ENCODE assay signal across 8 mouse cellular contexts in genomic region chr9:44484311-44485104, GRCm38 (mm10). TPM values are rescaled to one million over a fixed set of nuclear protein-coding genes. Genes with fewer than 3 reads are reported as not detected.
DNase-seq lines count a peak whose midpoint lies in the region; ATAC-seq lines count a peak whose summit lies in the region.

No protein-coding gene starts in this region.

- peaks cover 24% of the 10 kb centered on the region for H3K27me3 ChIP-seq in megakaryocyte, embryonic 14.5 days (replicated peaks)
- H3K27me3 ChIP-seq in hindbrain, embryonic 15.5 days, result no peaks in the 10 kb centered on the region

- no peak for ATAC-seq in megakaryocyte, adult 5-6 weeks (ENCODE audit: poor library complexity, severe bottlenecking)
- ATAC-seq in hindbrain, embryonic 15.5 days (ENCODE audit: low FRiP score, low read depth), result no peak

- DNase-seq in adrenal gland, adult 2 months, result peak; percentile 44
- DNase-seq in adrenal gland, postnatal 36 days, result no peak
- no peak for DNase-seq in MN1 (ENCODE audit: low spot score)
- DNase-seq in embryo, embryonic 10.5 days (ENCODE audit: low spot score), result no peak

- H3K4me3 ChIP-seq in megakaryocyte, embryonic 14.5 days (replicated peaks), result peak overlapping the region; percentile 95
- peak overlapping the region; percentile 97 for H3K4me3 ChIP-seq in hindbrain, embryonic 15.5 days
- H3K4me3 ChIP-seq in macrophage (ENCODE audit: inconsistent target), result peak overlapping the region; percentile 60; the same call in 1 of the 2 replicates

- H3K9ac ChIP-seq in hindbrain, embryonic 15.5 days, result peak overlapping the region; percentile 98

- H3K36me3 ChIP-seq in megakaryocyte, embryonic 14.5 days (replicated peaks; ENCODE audit: low read length), result no peaks in the 10 kb centered on the region
- H3K36me3 ChIP-seq in hindbrain, embryonic 15.5 days, result no peaks in the 10 kb centered on the region
- no peaks in the 10 kb centered on the region for H3K36me3 ChIP-seq in macrophage (ENCODE audit: inconsistent target)

- peak overlapping the region; percentile 98; the same call in 1 of the 2 replicates for H3K27ac ChIP-seq in hindbrain, embryonic 15.5 days (replicated peaks)
- H3K27ac ChIP-seq in macrophage, result no peak overlapping the region

- 33% methylated on average over 7 of the region's 7 CpGs for WGBS in hindbrain, embryonic 15.5 days
- 47% methylated on average over 7 of the region's 7 CpGs for WGBS in macrophage (ENCODE audit: missing documents)

- no peaks in the 10 kb centered on the region for H3K9me3 ChIP-seq in megakaryocyte, embryonic 14.5 days
- no peaks in the 10 kb centered on the region for H3K9me3 ChIP-seq in hindbrain, embryonic 15.5 days

- peaks cover 85% of the 10 kb centered on the region for H3K4me1 ChIP-seq in megakaryocyte, embryonic 14.5 days
- H3K4me1 ChIP-seq in hindbrain, embryonic 15.5 days (replicated peaks), result peaks cover 79% of the 10 kb centered on the region

- H3K79me2 ChIP-seq in macrophage (ENCODE audit: inconsistent target), result peaks cover 6% of the 10 kb centered on the region; the same call in 1 of the 2 replicates

- peak overlapping the region; percentile 81 for H3K4me2 ChIP-seq in hindbrain, embryonic 15.5 days

RNA-seq across cellular contexts. Expression of gene Bcl9l, which starts 1.9 kb away (rescaled TPM):
- 10 to 100 TPM; 41.9 to 61.1 TPM for total RNA-seq in adrenal gland, adult 2 months (2021)
- 62.7 and 64.5 TPM in 2 replicates for polyA plus RNA-seq in adrenal gland, adult 2 months (2012; rRNA removed)
- total RNA-seq in adrenal gland, postnatal 36 days (2021), result 10 to 100 TPM; 47.6 to 51.8 TPM
- 11.6 and 16.1 TPM in 2 replicates for polyA plus RNA-seq in megakaryocyte, embryonic 14.5 days (2012; ENCODE audit: insufficient read depth, low replicate concordance)
- total RNA-seq in megakaryocyte, adult 5-6 weeks (2015), result 6.0 TPM in 2 replicates
- 2.6 and 3.0 TPM in 2 replicates for total RNA-seq in megakaryocyte, adult 5-6 weeks (2017)
- 10.7 and 11.9 TPM in 2 replicates for polyA plus RNA-seq in hindbrain, embryonic 15.5 days (2015; fragmentation: Nextera tagmentation; extraction: Ambion mirVana)
- total RNA-seq in macrophage (2018; cell fraction: chromatin; rRNA removed), result 10 to 100 TPM in 16 of 26 experiments, 1 to 10 TPM in 8, under 1 TPM in 2; 0.56 to 30.1 (median 12.5) TPM
- 10 to 100 TPM in 11 of 26 experiments, 1 to 10 TPM in 15; 3.7 to 16.4 (median 9.2) TPM for total RNA-seq in macrophage (2018; cell fraction: cytosol; rRNA removed)
- 10 to 100 TPM in 16 of 26 experiments, 1 to 10 TPM in 10; 3.5 to 23.9 (median 13.3) TPM for total RNA-seq in macrophage (2018; cell fraction: nucleus; rRNA removed)
- 5.3 to 6.6 TPM (median 6.0 TPM) in 3 replicates for polyA plus RNA-seq in macrophage (2018)

RNA-seq across cellular contexts. Expression of gene Upk2, which starts 29.7 kb away (rescaled TPM):
- not detected for total RNA-seq in adrenal gland, adult 2 months (2021)
- not detected in 2 replicates for polyA plus RNA-seq in adrenal gland, adult 2 months (2012; rRNA removed)
- total RNA-seq in adrenal gland, postnatal 36 days (2021), result not detected
- not detected in 2 replicates for polyA plus RNA-seq in megakaryocyte, embryonic 14.5 days (2012; ENCODE audit: insufficient read depth, low replicate concordance)
- not detected in 2 replicates for total RNA-seq in megakaryocyte, adult 5-6 weeks (2015)
- not detected in 2 replicates for total RNA-seq in megakaryocyte, adult 5-6 weeks (2017)
- not detected in 2 replicates for polyA plus RNA-seq in hindbrain, embryonic 15.5 days (2015; fragmentation: Nextera tagmentation; extraction: Ambion mirVana)
- total RNA-seq in macrophage (2018; cell fraction: chromatin; rRNA removed), result not detected
- total RNA-seq in macrophage (2018; cell fraction: cytosol; rRNA removed), result not detected
- total RNA-seq in macrophage (2018; cell fraction: nucleus; rRNA removed), result not detected
- polyA plus RNA-seq in macrophage (2018), result not detected in 3 replicates

RNA-seq across cellular contexts. Expression of gene Foxr1, which starts 43.6 kb away (rescaled TPM):
- not detected for total RNA-seq in adrenal gland, adult 2 months (2021)
- not detected in 2 replicates for polyA plus RNA-seq in adrenal gland, adult 2 months (2012; rRNA removed)
- not detected for total RNA-seq in adrenal gland, postnatal 36 days (2021)
- not detected in 2 replicates for polyA plus RNA-seq in megakaryocyte, embryonic 14.5 days (2012; ENCODE audit: insufficient read depth, low replicate concordance)
- not detected in 2 replicates for total RNA-seq in megakaryocyte, adult 5-6 weeks (2015)
- not detected in 2 replicates for total RNA-seq in megakaryocyte, adult 5-6 weeks (2017)
- polyA plus RNA-seq in hindbrain, embryonic 15.5 days (2015; fragmentation: Nextera tagmentation; extraction: Ambion mirVana), result not detected in 2 replicates
- not detected for total RNA-seq in macrophage (2018; cell fraction: chromatin; rRNA removed)
- not detected for total RNA-seq in macrophage (2018; cell fraction: cytosol; rRNA removed)
- total RNA-seq in macrophage (2018; cell fraction: nucleus; rRNA removed), result not detected
- not detected in 3 replicates for polyA plus RNA-seq in macrophage (2018)
